Mouse (Mus musculus): ENCODE data around the gene Grik1. TPM values are rescaled to one million over a fixed set of nuclear protein-coding genes. Genes with fewer than 3 reads are reported as not detected.
A peak's percentile ranks its signal among the peaks of the same experiment; 100 is the strongest.

Grik1 gene
- polyA plus RNA-seq, 1 experiment = not detected

- H3K4me3 ChIP-seq (ENCODE audit: insufficient read depth, low read depth, low read length) = no peak overlapping the region
- TF ChIP-seq CTCF (IDR thresholded peaks at IDR 0.05; ENCODE audit: insufficient read depth, low read depth, low read length) = no peak
- no peak for TF ChIP-seq POLR2A (IDR thresholded peaks at IDR 0.05; ENCODE audit: insufficient read depth, low read depth, low read length)
- no peak overlapping the region for H3K27ac ChIP-seq (ENCODE audit: insufficient read depth, low read depth, low read length)
- H3K4me1 ChIP-seq (ENCODE audit: control insufficient read depth, insufficient read depth, low read length) = no peaks in the 10 kb centered on the region
- 96% methylated on average over 3 of the region's 3 CpGs for WGBS
These were observed 42.5 kb downstream of the Grik1 start for GRCm38 (mm10) chr16:88247586-88247985.

GRCm38 (mm10) chr16:88244658-88245057 lies 45.4 kb downstream of the Grik1 start:
- 48% methylated on average over 4 of the region's 4 CpGs for WGBS
- H3K4me3 ChIP-seq (ENCODE audit: insufficient read depth, low read depth, low read length) = no peak overlapping the region
- no peak overlapping the region for H3K27ac ChIP-seq (ENCODE audit: insufficient read depth, low read depth, low read length)
- H3K4me1 ChIP-seq (ENCODE audit: control insufficient read depth, insufficient read depth, low read length) = no peaks in the 10 kb centered on the region
- TF ChIP-seq POLR2A (IDR thresholded peaks at IDR 0.05; ENCODE audit: insufficient read depth, low read depth, low read length) (no peak), CTCF (IDR thresholded peaks at IDR 0.05; ENCODE audit: insufficient read depth, low read depth, low read length) (no peak)

GRCm38 (mm10) chr16:88225616-88226015 lies 64.4 kb downstream of the Grik1 start:
- Histone ChIP-seq H3K27ac (ENCODE audit: insufficient read depth, low read depth, low read length) (no peak overlapping the region), H3K4me1 (ENCODE audit: control insufficient read depth, insufficient read depth, low read length) (no peaks in the 10 kb centered on the region), H3K4me3 (ENCODE audit: insufficient read depth, low read depth, low read length) (no peak overlapping the region)
- WGBS = 47% methylated on average over 16 of the region's 16 CpGs
- no peak for TF ChIP-seq CTCF (IDR thresholded peaks at IDR 0.05; ENCODE audit: insufficient read depth, low read depth, low read length)
- TF ChIP-seq POLR2A (IDR thresholded peaks at IDR 0.05; ENCODE audit: insufficient read depth, low read depth, low read length) = no peak

- 86% methylated on average over 3 of the region's 3 CpGs for WGBS
- H3K4me3 ChIP-seq (ENCODE audit: insufficient read depth, low read depth, low read length) = no peak overlapping the region
- H3K27ac ChIP-seq (ENCODE audit: insufficient read depth, low read depth, low read length) = no peak overlapping the region
- TF ChIP-seq CTCF (IDR thresholded peaks at IDR 0.05; ENCODE audit: insufficient read depth, low read depth, low read length) (no peak), POLR2A (IDR thresholded peaks at IDR 0.05; ENCODE audit: insufficient read depth, low read depth, low read length) (no peak)
- no peaks in the 10 kb centered on the region for H3K4me1 ChIP-seq (ENCODE audit: control insufficient read depth, insufficient read depth, low read length)
These were observed 68.1 kb downstream of the Grik1 start for GRCm38 (mm10) chr16:88221932-88222331.

- no peak for TF ChIP-seq CTCF (IDR thresholded peaks at IDR 0.05; ENCODE audit: insufficient read depth, low read depth, low read length)
- no peak for TF ChIP-seq POLR2A (IDR thresholded peaks at IDR 0.05; ENCODE audit: insufficient read depth, low read depth, low read length)
- 56% methylated on average over 5 of the region's 5 CpGs for WGBS
- no peak overlapping the region for H3K27ac ChIP-seq (ENCODE audit: insufficient read depth, low read depth, low read length)
- H3K4me1 ChIP-seq (ENCODE audit: control insufficient read depth, insufficient read depth, low read length) = no peaks in the 10 kb centered on the region
- no peak overlapping the region for H3K4me3 ChIP-seq (ENCODE audit: insufficient read depth, low read depth, low read length)
These were observed 77.5 kb downstream of the Grik1 start for GRCm38 (mm10) chr16:88212531-88212930.

- Histone ChIP-seq H3K4me1 (ENCODE audit: control insufficient read depth, insufficient read depth, low read length) (no peaks in the 10 kb centered on the region), H3K27ac (ENCODE audit: insufficient read depth, low read depth, low read length) (no peak overlapping the region), H3K4me3 (ENCODE audit: insufficient read depth, low read depth, low read length) (no peak overlapping the region)
- no peak for TF ChIP-seq POLR2A (IDR thresholded peaks at IDR 0.05; ENCODE audit: insufficient read depth, low read depth, low read length)
- no peak for TF ChIP-seq CTCF (IDR thresholded peaks at IDR 0.05; ENCODE audit: insufficient read depth, low read depth, low read length)
- WGBS = 57% methylated on average over 8 of the region's 8 CpGs
These were observed 78.2 kb downstream of the Grik1 start for GRCm38 (mm10) chr16:88211852-88212251.

- H3K27ac ChIP-seq (ENCODE audit: insufficient read depth, low read depth, low read length) = no peak overlapping the region
- 5% methylated on average over 5 of the region's 5 CpGs for WGBS
- no peak overlapping the region for H3K4me3 ChIP-seq (ENCODE audit: insufficient read depth, low read depth, low read length)
- H3K4me1 ChIP-seq (ENCODE audit: control insufficient read depth, insufficient read depth, low read length) = no peaks in the 10 kb centered on the region
- TF ChIP-seq CTCF (IDR thresholded peaks at IDR 0.05; ENCODE audit: insufficient read depth, low read depth, low read length) (peak; percentile 91), POLR2A (IDR thresholded peaks at IDR 0.05; ENCODE audit: insufficient read depth, low read depth, low read length) (no peak)
These were observed 85.7 kb downstream of the Grik1 start for GRCm38 (mm10) chr16:88204400-88204799.

GRCm38 (mm10) chr16:88203985-88204384 lies 86.1 kb downstream of the Grik1 start:
- 73% methylated on average over 6 of the region's 6 CpGs for WGBS
- TF ChIP-seq POLR2A (IDR thresholded peaks at IDR 0.05; ENCODE audit: insufficient read depth, low read depth, low read length) = no peak
- no peak for TF ChIP-seq CTCF (IDR thresholded peaks at IDR 0.05; ENCODE audit: insufficient read depth, low read depth, low read length)
- Histone ChIP-seq H3K4me1 (ENCODE audit: control insufficient read depth, insufficient read depth, low read length) (no peaks in the 10 kb centered on the region), H3K4me3 (ENCODE audit: insufficient read depth, low read depth, low read length) (no peak overlapping the region), H3K27ac (ENCODE audit: insufficient read depth, low read depth, low read length) (no peak overlapping the region)

- H3K27ac ChIP-seq (ENCODE audit: insufficient read depth, low read depth, low read length) = no peak overlapping the region
- TF ChIP-seq POLR2A (IDR thresholded peaks at IDR 0.05; ENCODE audit: insufficient read depth, low read depth, low read length) (no peak), CTCF (IDR thresholded peaks at IDR 0.05; ENCODE audit: insufficient read depth, low read depth, low read length) (no peak)
- no peaks in the 10 kb centered on the region for H3K4me1 ChIP-seq (ENCODE audit: control insufficient read depth, insufficient read depth, low read length)
- H3K4me3 ChIP-seq (ENCODE audit: insufficient read depth, low read depth, low read length) = no peak overlapping the region
- WGBS = 85% methylated on average over 6 of the region's 6 CpGs
These were observed 102.5 kb downstream of the Grik1 start for GRCm38 (mm10) chr16:88187433-88188037.

- 78% methylated on average over 6 of the region's 6 CpGs for WGBS
- no peak overlapping the region for H3K4me3 ChIP-seq (ENCODE audit: insufficient read depth, low read depth, low read length)
- no peaks in the 10 kb centered on the region for H3K4me1 ChIP-seq (ENCODE audit: control insufficient read depth, insufficient read depth, low read length)
- no peak overlapping the region for H3K27ac ChIP-seq (ENCODE audit: insufficient read depth, low read depth, low read length)
- no peak for TF ChIP-seq POLR2A (IDR thresholded peaks at IDR 0.05; ENCODE audit: insufficient read depth, low read depth, low read length)
- TF ChIP-seq CTCF (IDR thresholded peaks at IDR 0.05; ENCODE audit: insufficient read depth, low read depth, low read length) = no peak
These were observed 111.3 kb downstream of the Grik1 start for GRCm38 (mm10) chr16:88178813-88179212.
